Mouse (Mus musculus) thymus, adult 2 months (tissue): ENCODE data around the gene BC053393.

Source experiments
- CTCF ChIP-seq: fragments of 200-500 bp; IDR thresholded peaks from 2 replicates; pipeline ENCODE4 v1.5.1; 2012; ENCODE audit warnings: mild to moderate bottlenecking, control low read depth, low read length, moderate library complexity, borderline replicate concordance; ENCODE audit not compliant: control insufficient read depth, poor library complexity, insufficient read depth; ENCODE audit errors: extremely low read depth
- POLR2A ChIP-seq: fragments of 200-500 bp; IDR thresholded peaks from 2 replicates; pipeline ENCODE4 v1.6.1; 2012; ENCODE audit warnings: mild to moderate bottlenecking, low read length, control low read depth, moderate library complexity; ENCODE audit not compliant: control insufficient read depth, poor library complexity, insufficient read depth; ENCODE audit errors: extremely low read depth

- no peak for TF ChIP-seq POLR2A
- TF ChIP-seq CTCF: no peak
Observed at GRCm38 (mm10) chr11:46571327-46571726, at the start of gene BC053393.
